Mouse (Mus musculus): ENCODE data around the gene Prrc2a. TPM values are rescaled to one million over a fixed set of nuclear protein-coding genes. Genes with fewer than 3 reads are reported as not detected.

Gene Prrc2a
- polyA plus RNA-seq, 1 experiment from 2014 or later: 206 TPM

DNA sequence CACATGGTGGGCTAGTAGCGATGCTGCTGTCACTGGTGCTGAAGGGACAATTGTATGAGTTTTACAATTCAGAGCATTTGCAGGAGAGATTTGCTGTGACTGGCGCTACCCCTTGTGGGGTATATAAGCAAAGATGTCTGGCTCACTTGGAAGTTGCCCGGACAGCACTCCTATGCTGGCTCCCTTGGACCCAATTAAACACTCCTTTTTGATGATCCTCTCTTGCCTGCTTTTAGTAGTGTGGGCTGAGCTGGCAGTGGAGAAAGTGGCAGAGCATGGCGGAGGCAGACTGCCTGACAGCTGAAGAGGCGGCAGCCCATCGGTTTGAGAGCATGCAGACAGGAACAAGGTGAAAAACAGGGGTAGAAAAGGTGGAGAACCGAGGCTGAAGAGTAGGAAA lies 3.1 kb upstream of the Prrc2a start:
- no peak for ATAC-seq (ENCODE audit: low FRiP score)
- Histone ChIP-seq H3K4me1 (peaks cover 17% of the 10 kb centered on the region), H3K4me2 (replicated peaks) (no peak overlapping the region), H3K9me3 (replicated peaks) (no peaks in the 10 kb centered on the region), H3K4me3 (no peak overlapping the region), H3K36me3 (no peaks in the 10 kb centered on the region), H3K9ac (no peak overlapping the region), H3K27me3 (0 out of 2 replicates have a peak, but pooled peaks cover 3% of the 10 kb centered on the region), H3K27ac (no peak overlapping the region)
- WGBS: 86% methylated on average over 7 of the region's 7 CpGs

DNA sequence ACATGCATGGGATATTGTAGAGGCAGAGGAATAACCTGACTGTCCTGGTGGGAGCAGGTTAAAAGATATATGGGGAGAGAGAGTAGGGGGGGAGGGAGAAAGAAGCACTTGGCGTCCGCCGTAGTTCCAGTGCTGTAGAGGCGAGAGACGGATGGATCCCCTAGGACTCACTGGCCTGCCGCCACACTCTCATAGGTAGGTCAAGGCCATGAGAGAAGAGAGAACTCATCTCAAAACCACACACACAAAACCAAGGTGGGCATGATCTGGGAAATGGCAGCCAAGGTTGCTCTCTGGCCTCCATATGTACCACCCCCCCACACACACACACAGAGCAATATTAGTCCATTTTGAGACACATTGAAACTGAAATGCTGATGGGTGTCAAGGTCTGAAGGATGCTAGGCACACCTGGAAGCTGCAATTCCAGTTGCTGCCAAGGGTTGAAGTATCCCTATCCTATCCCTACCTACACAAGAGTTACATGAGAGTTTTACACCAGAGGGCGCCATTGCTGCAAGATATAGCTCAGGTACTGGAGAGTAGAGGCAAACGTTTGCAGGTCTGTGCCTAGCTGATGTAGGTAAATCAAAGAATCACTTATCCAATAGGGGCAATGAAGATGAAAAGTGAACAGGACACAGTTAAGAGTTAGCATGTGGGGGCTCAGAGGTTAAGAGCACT lies 1.8 kb upstream of the Prrc2a start:
- Histone ChIP-seq H3K4me1 (peaks cover 30% of the 10 kb centered on the region), H3K36me3 (peaks cover 6% of the 10 kb centered on the region), H3K4me2 (replicated peaks) (peak overlapping the region; percentile 54), H3K27me3 (no peaks in the 10 kb centered on the region), H3K27ac (peak overlapping the region; percentile 98), H3K4me3 (peak overlapping the region; percentile 99), H3K9ac (peak overlapping the region; percentile 49; the same call in 1 of the 2 replicates), H3K9me3 (replicated peaks) (no peaks in the 10 kb centered on the region)
- WGBS: 69% methylated on average over 8 of the region's 8 CpGs
- ATAC-seq (ENCODE audit: low FRiP score): no peak

DNA sequence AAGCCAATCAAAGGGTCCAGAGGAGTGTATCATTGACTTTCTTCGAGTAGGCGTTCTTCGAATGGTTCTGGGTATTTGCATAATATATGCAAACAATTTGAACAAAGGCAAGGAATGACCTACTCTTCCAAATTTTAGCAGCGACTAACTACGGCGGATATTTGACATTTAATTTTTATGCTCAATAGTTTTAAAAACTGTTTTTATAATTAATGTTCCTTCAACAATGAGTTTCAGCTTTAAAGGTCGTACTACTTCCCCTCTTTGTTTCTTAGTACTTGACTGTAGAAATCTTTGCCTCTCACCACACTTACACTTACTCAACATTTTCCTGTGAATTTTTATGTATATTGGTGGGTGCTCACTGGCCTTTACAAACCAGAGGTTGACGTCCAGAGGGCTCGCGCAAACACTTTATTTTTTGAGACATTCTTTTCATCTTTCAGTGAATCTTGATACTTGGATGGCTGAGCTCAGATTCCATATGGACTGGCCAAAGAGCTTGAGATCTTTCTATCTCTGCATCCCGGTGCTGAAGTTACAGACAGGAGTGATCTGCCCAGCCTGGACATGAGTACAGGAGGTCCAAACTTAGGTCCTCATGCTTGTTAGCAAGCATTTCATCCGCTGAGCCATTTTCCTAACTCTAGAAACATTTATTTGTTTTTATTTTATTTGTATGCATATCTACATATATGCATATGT lies 906 bp upstream of the Prrc2a start:
- peak; percentile 87 for ATAC-seq (ENCODE audit: low FRiP score)
- H3K4me2 ChIP-seq (replicated peaks): peak overlapping the region; percentile 54
- H3K9me3 ChIP-seq (replicated peaks): no peaks in the 10 kb centered on the region
- H3K4me3 ChIP-seq: peak overlapping the region; percentile 99
- peak overlapping the region; percentile 98 for H3K27ac ChIP-seq
- 24% methylated on average over 12 of the region's 12 CpGs for WGBS
- peaks cover 33% of the 10 kb centered on the region for H3K4me1 ChIP-seq
- peak overlapping the region; percentile 49 for H3K9ac ChIP-seq
- no peaks in the 10 kb centered on the region for H3K27me3 ChIP-seq
- H3K36me3 ChIP-seq: peaks cover 15% of the 10 kb centered on the region

DNA sequence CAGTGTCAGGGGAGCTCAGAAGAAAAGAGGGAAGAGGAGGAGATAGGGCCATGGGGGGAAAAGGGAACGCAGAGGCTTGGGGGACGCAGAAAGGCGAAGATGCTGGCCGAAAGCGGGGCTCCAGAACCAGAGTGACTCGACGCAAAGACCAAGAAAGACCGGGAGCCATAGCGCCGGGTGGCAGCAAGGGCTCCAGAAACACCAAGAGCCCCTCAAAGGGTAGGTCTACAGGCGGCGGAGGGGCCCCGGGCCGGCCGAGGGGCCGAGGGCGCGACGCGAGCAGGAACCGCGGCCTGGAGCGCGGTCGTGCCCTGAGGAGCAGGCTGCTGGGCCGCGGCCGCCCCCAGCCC lies 504 bp downstream of the Prrc2a start:
- H3K4me3 ChIP-seq: peak overlapping the region; percentile 99
- no peaks in the 10 kb centered on the region for H3K27me3 ChIP-seq
- H3K4me2 ChIP-seq (replicated peaks): peak overlapping the region; percentile 93
- no peaks in the 10 kb centered on the region for H3K9me3 ChIP-seq (replicated peaks)
- no peak for ATAC-seq (ENCODE audit: low FRiP score)
- H3K36me3 ChIP-seq: peaks cover 29% of the 10 kb centered on the region
- peaks cover 33% of the 10 kb centered on the region for H3K4me1 ChIP-seq
- peak overlapping the region; percentile 98 for H3K27ac ChIP-seq
- H3K9ac ChIP-seq: peak overlapping the region; percentile 100
- under 1% methylated on average over 24 of the region's 28 CpGs for WGBS

DNA sequence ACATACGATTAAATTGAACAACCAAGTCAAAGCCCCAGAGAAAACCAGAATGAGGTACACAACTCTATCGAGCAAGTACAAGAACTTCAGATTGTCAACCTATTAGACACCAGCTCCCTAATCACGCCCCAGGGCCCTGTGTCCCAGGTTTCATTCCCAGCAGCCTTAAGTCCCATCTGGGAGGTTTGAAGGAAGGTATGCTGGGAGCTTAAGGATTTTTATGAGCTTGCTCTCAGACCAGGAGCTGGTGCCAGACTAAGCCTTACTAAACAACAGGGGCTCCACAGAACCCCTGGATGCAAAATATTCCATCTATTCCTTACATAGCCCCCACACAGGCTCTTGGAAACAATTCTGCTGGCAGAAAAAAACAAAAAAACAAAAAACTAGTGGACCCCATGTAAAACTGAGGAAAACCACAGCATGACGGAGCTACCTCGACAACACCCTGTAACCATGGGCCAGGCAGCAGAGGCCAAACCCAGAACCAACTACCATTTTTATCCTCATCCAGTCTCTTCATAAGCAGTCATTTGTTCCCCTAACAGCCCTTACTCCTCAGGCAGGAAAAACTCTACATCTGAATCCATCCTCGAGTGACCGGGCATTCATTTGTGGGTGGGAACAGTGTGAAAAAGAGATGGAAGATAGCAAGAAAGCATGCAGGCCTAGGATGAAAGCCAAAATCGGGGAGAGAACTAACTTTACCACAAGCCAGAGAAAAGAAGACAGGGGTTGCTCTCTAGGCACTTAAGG lies 1.2 kb downstream of the Prrc2a start:
- peaks cover 33% of the 10 kb centered on the region for H3K4me1 ChIP-seq
- no peaks in the 10 kb centered on the region for H3K9me3 ChIP-seq (replicated peaks)
- H3K4me2 ChIP-seq (replicated peaks): peak overlapping the region; percentile 93
- H3K36me3 ChIP-seq: peaks cover 36% of the 10 kb centered on the region
- H3K27ac ChIP-seq: peak overlapping the region; percentile 98
- WGBS: 16% methylated on average over 8 of the region's 8 CpGs
- H3K9ac ChIP-seq: peak overlapping the region; percentile 100
- no peak for ATAC-seq (ENCODE audit: low FRiP score)
- peak overlapping the region; percentile 99 for H3K4me3 ChIP-seq
- no peaks in the 10 kb centered on the region for H3K27me3 ChIP-seq

DNA sequence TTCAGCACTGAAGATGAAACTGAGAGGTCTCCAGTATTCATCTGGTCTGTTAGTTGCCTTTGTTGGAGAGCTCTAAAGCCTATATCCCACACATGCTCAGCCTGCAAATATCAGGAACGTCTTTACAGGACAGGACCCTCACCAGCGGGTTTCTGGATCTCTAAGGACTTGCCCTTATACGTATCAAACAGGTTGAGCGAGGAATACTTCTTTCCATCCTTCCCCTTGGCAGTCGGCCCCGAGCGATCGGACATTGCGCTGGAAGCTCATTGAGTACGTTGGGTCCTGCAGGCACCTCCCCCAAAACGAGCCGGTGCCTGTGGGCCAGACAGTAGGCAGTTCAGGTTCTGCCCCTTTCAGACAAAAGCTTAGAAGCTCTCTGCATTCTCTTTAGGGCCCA lies 2.0 kb downstream of the Prrc2a start:
- Histone ChIP-seq H3K9ac (peak overlapping the region; percentile 100), H3K27ac (peak overlapping the region; percentile 12; the same call in 1 of the 2 replicates), H3K9me3 (replicated peaks) (no peaks in the 10 kb centered on the region), H3K36me3 (peaks cover 44% of the 10 kb centered on the region), H3K4me1 (peaks cover 33% of the 10 kb centered on the region), H3K27me3 (no peaks in the 10 kb centered on the region), H3K4me3 (peak overlapping the region; percentile 99), H3K4me2 (replicated peaks) (peak overlapping the region; percentile 93)
- ATAC-seq (ENCODE audit: low FRiP score): no peak
- 57% methylated on average over 12 of the region's 12 CpGs for WGBS

DNA sequence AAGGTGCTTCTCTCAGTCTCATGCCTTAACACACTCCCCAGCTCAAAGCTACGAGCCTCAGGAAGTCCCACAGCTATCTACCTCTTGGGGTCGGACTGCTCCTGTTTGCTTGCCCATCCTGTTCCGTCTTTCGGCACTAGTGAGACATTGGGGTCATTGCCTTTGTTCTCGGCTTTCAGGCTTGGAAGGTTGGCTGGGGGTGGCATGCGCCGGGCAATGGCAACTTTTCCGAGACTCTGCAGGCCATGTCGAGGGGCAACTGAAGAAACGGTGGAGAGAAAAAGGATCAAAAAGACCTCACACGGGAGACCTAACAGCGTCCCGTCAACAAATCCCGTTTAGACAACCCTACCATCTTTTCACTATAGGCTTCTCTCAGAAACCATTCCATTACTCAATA lies 2.6 kb downstream of the Prrc2a start:
- no peaks in the 10 kb centered on the region for H3K9me3 ChIP-seq (replicated peaks)
- H3K4me2 ChIP-seq (replicated peaks): peak overlapping the region; percentile 93
- H3K27ac ChIP-seq: no peak overlapping the region
- H3K4me1 ChIP-seq: peaks cover 33% of the 10 kb centered on the region
- H3K9ac ChIP-seq: peak overlapping the region; percentile 100; the same call in 1 of the 2 replicates
- peaks cover 50% of the 10 kb centered on the region for H3K36me3 ChIP-seq
- 77% methylated on average over 14 of the region's 14 CpGs for WGBS
- H3K27me3 ChIP-seq: no peaks in the 10 kb centered on the region
- H3K4me3 ChIP-seq: peak overlapping the region; percentile 99
- ATAC-seq (ENCODE audit: low FRiP score): no peak

DNA sequence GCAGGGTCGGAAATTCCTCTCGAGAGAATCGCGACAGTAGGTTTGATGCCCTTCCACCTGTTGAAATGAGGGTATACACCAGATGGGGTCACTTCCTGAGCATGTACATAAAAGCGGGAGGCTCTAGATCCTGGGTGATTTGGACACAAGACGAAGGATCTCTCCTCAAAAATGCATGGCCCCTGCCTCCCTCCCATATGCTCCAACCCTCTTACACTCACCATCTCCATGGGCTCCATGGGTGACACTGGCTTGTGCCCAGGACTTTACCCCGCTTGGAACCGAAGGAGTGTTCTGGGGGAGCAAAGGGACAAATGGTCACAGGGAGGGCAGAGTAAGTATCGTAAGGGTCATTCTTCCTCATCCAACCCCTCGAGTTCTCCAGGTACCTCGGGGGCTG lies 3.3 kb downstream of the Prrc2a start:
- H3K27me3 ChIP-seq: no peaks in the 10 kb centered on the region
- H3K4me3 ChIP-seq: no peak overlapping the region
- peaks cover 31% of the 10 kb centered on the region for H3K4me1 ChIP-seq
- no peaks in the 10 kb centered on the region for H3K9me3 ChIP-seq (replicated peaks)
- no peak for ATAC-seq (ENCODE audit: low FRiP score)
- H3K4me2 ChIP-seq (replicated peaks): no peak overlapping the region
- no peak overlapping the region for H3K9ac ChIP-seq
- no peak overlapping the region for H3K27ac ChIP-seq
- H3K36me3 ChIP-seq: peaks cover 57% of the 10 kb centered on the region
- 84% methylated on average over 11 of the region's 11 CpGs for WGBS

DNA sequence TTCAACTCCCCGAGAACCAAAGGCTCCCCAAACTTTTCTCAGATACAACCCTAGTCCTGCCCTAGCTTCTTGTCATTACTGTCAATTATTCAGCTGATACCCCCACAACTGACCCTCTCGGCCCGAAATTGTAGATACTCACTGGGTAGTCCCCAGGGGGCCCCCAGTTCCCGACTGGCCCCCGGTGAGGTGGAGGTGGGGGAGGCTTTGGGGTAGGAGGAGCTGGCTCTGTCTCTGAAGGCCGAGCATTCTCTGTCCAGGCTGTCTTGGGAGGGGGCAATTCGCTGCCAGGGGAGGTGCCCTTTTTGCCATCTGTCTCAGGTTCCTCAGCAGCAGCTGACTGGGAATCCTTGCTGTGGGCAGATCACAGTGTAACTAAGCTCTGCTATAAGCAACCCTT lies 5.1 kb downstream of the Prrc2a start:
- H3K27me3 ChIP-seq: no peaks in the 10 kb centered on the region
- H3K4me2 ChIP-seq (replicated peaks): no peak overlapping the region
- H3K27ac ChIP-seq: no peak overlapping the region
- peaks cover 75% of the 10 kb centered on the region for H3K36me3 ChIP-seq
- peaks cover 24% of the 10 kb centered on the region for H3K4me1 ChIP-seq
- no peak overlapping the region for H3K4me3 ChIP-seq
- no peaks in the 10 kb centered on the region for H3K9me3 ChIP-seq (replicated peaks)
- no peak overlapping the region for H3K9ac ChIP-seq
- ATAC-seq (ENCODE audit: low FRiP score): no peak
- WGBS: 84% methylated on average over 7 of the region's 7 CpGs

DNA sequence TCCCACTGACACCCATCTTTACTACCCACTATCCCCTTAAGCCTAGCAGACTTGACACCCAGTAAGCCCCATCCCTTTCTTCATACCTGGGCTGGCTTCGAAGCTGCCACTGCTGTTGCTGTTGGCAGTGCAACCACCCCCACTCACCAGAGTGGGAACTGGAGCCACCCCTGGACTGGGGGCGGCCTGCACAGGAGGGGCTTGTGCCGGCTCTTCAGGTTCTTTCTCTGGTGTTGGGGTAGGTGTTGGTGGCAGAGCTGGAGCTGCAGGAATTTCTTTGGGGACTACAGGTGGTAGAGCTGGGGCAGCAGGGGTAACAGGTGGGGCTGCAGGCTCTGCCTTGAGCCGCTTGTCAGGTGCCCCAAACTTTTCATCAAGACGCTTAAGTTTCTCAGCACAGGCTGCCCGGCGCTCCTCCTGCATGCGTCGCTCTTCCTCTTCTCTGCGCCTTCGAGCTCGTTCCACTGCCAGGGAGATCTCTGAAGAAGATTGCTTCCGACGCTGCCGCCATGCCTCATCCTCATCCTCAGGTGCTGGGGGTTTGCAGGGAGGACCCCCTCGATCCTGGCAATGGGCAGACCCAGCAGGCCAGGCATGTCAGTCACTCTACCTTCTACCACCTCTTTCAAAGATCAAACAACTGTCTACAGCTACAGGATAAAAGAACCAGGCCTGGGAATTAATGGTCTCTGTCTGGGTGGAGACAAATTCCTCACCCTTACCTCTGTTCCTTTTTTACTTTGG lies 5.7 kb downstream of the Prrc2a start:
- Histone ChIP-seq H3K4me3 (no peak overlapping the region), H3K36me3 (peaks cover 81% of the 10 kb centered on the region), H3K27ac (no peak overlapping the region), H3K27me3 (no peaks in the 10 kb centered on the region), H3K9me3 (replicated peaks) (no peaks in the 10 kb centered on the region), H3K4me2 (replicated peaks) (no peak overlapping the region), H3K9ac (no peak overlapping the region), H3K4me1 (peaks cover 24% of the 10 kb centered on the region)
- 95% methylated on average over 16 of the region's 16 CpGs for WGBS
- no peak for ATAC-seq (ENCODE audit: low FRiP score)

DNA sequence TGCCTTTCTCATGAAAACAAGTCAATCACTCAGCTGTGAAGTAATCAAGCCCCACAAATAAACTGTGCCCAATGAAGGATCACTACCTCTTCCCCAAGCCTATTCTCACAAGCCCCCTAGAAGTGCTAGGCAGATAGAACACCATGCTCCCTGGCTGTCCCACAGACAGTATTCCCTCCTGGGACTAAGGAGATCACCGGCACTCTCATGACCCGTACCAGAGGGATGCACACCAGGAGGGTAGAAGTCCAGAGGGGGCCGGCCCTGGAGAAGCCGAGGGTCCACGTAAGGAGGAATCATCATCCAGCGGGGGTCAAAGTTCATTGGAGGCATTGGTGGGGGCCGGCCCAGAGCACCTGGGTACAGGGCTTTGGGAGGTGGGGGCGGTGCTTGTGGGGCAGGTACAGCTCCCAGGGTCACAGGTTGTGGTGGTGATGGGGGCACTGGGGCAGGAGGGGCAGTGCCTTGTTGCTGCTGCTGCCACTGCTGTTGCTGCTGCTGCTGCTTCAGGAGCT lies 7.0 kb downstream of the Prrc2a start:
- no peak overlapping the region for H3K27ac ChIP-seq
- no peaks in the 10 kb centered on the region for H3K9me3 ChIP-seq (replicated peaks)
- WGBS: 91% methylated on average over 8 of the region's 8 CpGs
- peaks cover 15% of the 10 kb centered on the region for H3K4me1 ChIP-seq
- no peaks in the 10 kb centered on the region for H3K27me3 ChIP-seq
- no peak for ATAC-seq (ENCODE audit: low FRiP score)
- no peak overlapping the region for H3K9ac ChIP-seq
- H3K36me3 ChIP-seq: peaks cover 94% of the 10 kb centered on the region
- no peak overlapping the region for H3K4me2 ChIP-seq (replicated peaks)
- H3K4me3 ChIP-seq: no peak overlapping the region

DNA sequence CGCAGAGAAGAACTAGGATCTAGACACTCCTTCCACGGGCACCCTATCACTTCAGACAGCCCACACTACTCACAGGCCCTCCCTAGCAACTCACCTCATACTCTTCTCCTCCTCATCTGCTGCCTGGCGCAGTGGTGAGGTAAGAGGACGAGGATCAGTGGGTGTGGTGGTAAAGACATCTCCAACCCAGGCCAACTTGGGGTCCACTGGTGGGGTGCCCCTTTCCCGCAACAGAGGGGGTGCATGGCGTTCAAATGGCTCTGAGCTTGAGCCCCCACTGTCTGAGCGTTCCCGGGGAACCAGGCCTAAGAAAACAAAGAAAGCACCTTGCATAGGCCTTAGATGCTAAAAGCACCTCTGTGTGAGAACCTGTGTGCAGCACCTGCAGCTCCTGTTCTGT lies 7.4 kb downstream of the Prrc2a start:
- Histone ChIP-seq H3K36me3 (peaks cover 99% of the 10 kb centered on the region), H3K27me3 (no peaks in the 10 kb centered on the region), H3K4me2 (replicated peaks) (no peak overlapping the region), H3K4me3 (no peak overlapping the region), H3K9ac (no peak overlapping the region), H3K27ac (no peak overlapping the region), H3K4me1 (peaks cover 11% of the 10 kb centered on the region), H3K9me3 (replicated peaks) (no peaks in the 10 kb centered on the region)
- no peak for ATAC-seq (ENCODE audit: low FRiP score)
- 93% methylated on average over 8 of the region's 8 CpGs for WGBS
